Mouse (Mus musculus) embryonic facial prominence, embryonic 13.5 days (tissue): ENCODE measurements around the gene Ethe1. TPM values are rescaled to one million over a fixed set of nuclear protein-coding genes. Genes with fewer than 3 reads are reported as not detected.

ENCODE experiments used
- ATAC-seq: fragments of 200-750 bp; cut with Nextera tagmentation; 2 replicates; pipeline ENCODE4 v1.8.0; 2017; ENCODE audit warnings: low read depth; ENCODE audit not compliant: insufficient number of reproducible peaks, insufficient read depth, low FRiP score, low TSS enrichment
- H3K27ac ChIP-seq: fragments of 300-500 bp; sonication (generic); 2 replicates; pipeline ENCODE4 v1.5.1; 2015; ENCODE audit warnings: moderate library complexity, mild to moderate bottlenecking, inconsistent platforms
- H3K27me3 ChIP-seq: fragments of 300-500 bp; sonication (generic); 2 replicates; pipeline ENCODE4 v1.6.1; 2015; ENCODE audit warnings: mild to moderate bottlenecking, inconsistent platforms
- H3K36me3 ChIP-seq: fragments of 300-500 bp; sonication (generic); 2 replicates; pipeline ENCODE4 v1.6.1; 2015; ENCODE audit warnings: mild to moderate bottlenecking, inconsistent platforms
- H3K4me1 ChIP-seq: fragments of 300-500 bp; sonication (generic); 2 replicates; pipeline ENCODE4 v1.6.1; 2015; ENCODE audit warnings: inconsistent platforms
- H3K4me2 ChIP-seq: fragments of 300-500 bp; sonication (generic); 2 replicates; pipeline ENCODE4 v1.6.1; 2015; ENCODE audit warnings: moderate library complexity, mild to moderate bottlenecking, inconsistent platforms
- H3K4me3 ChIP-seq: fragments of 300-500 bp; sonication (generic); 2 replicates; pipeline ENCODE4 v1.5.1; 2015; ENCODE audit warnings: mild to moderate bottlenecking, inconsistent platforms
- H3K9ac ChIP-seq: fragments of 300-500 bp; sonication (generic); 2 replicates; pipeline ENCODE4 v1.6.1; 2015; ENCODE audit warnings: mild to moderate bottlenecking, inconsistent platforms
- H3K9me3 ChIP-seq: fragments of 300-500 bp; sonication (generic); 2 replicates; pipeline ENCODE4 v1.6.1; 2016; ENCODE audit warnings: inconsistent platforms
- WGBS: fragments of 180-500 bp; shearing (Covaris S2); methylation state at CpG from one replicate; pipeline ENCODE4 v1.1.7; 2015; ENCODE audit warnings: mixed read lengths; 5-methylcytosine and 5-hydroxymethylcytosine counted together
- polyA plus RNA-seq: library from polyadenylated mRNA; unstranded; fragments of >200 nt; fragmentation: Nextera tagmentation; extraction: Ambion mirVana; gene quantifications from 2 replicates; pipeline ENCODE4 v1.2.1, GENCODE M21; 2015

Gene Ethe1
- polyA plus RNA-seq, 1 experiment from 2014 or later: 26.0 TPM

DNA sequence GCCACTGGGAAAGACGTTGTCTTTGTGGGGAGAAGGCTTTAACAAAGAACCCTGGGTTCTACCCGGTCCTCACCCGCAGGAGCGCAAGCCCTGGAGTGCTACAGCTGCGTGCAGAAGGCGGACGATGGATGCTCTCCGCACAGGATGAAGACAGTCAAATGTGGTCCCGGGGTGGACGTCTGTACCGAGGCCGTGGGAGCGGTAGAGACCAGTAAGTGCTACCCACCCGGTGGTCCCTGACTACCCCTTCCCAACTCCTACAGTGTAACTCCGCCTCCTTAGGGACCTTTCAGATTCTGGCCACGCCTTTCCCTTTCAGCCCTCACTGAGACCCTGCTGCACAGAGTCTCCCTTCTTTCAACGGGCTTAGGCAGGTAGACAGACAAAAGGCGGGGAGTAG is 49.7 kb downstream of the Ethe1 start:
- under 1% methylated on average over 18 of the region's 18 CpGs for WGBS
- peak overlapping the region; percentile 82 for H3K4me2 ChIP-seq
- 0 out of 2 replicates have a peak, but pooled peaks have one; percentile 27 for ATAC-seq
- H3K4me1 ChIP-seq: peaks cover 22% of the 10 kb centered on the region
- no peak overlapping the region; the same call in 1 of the 2 replicates for H3K27ac ChIP-seq
- H3K36me3 ChIP-seq: no peaks in the 10 kb centered on the region
- peak overlapping the region; percentile 58; the same call in 1 of the 2 replicates for H3K9ac ChIP-seq
- H3K27me3 ChIP-seq: peaks cover 66% of the 10 kb centered on the region
- H3K4me3 ChIP-seq: peak overlapping the region; percentile 48
- no peaks in the 10 kb centered on the region for H3K9me3 ChIP-seq

DNA sequence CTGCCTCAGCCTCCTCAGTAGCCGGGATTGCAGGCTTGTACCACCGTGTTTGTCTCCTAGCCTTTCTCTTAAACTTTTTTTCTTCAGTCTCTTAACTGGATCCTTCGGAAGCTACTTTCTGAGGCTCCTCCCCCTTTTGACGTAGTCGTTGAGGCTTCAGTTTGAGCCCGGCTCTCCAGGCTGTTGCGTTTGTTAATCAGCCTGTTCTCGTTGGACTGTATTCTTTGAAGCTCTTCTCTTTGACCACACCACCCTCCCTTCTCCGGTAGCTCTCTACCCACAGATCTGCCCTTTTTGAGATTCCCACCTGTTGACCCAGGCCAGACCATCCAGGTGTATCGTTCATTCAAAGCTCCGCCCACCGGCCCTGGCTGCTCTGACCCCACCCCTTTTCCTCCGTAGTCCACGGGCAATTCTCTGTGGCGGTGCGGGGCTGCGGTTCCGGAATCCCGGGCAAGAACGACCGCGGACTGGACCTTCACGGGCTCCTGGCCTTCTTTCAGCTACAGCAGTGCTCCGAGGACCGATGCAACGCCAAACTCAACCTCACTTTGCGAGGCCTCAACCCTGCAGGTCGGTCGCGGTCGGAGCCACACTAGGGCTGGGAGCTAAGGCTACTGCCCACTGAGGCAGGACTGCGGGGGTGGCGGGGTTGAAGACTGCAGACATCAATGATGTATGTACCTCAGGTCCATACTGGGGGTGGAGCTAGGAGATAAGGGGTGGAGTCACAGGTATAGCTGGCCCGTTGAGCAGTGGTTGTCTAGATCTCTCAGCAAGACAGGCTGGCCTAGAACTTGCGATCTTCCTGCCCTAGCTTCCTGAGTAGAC is 50.9 kb downstream of the Ethe1 start:
- Histone ChIP-seq H3K9ac (peak overlapping the region; percentile 63), H3K27me3 (peaks cover 66% of the 10 kb centered on the region), H3K36me3 (no peaks in the 10 kb centered on the region), H3K9me3 (no peaks in the 10 kb centered on the region), H3K4me3 (peak overlapping the region; percentile 48), H3K4me2 (peak overlapping the region; percentile 82), H3K27ac (0 out of 2 replicates have a peak overlapping the region, but pooled peaks have one; percentile 13), H3K4me1 (peaks cover 22% of the 10 kb centered on the region)
- no peak for ATAC-seq
- 3% methylated on average over 35 of the region's 35 CpGs for WGBS

DNA sequence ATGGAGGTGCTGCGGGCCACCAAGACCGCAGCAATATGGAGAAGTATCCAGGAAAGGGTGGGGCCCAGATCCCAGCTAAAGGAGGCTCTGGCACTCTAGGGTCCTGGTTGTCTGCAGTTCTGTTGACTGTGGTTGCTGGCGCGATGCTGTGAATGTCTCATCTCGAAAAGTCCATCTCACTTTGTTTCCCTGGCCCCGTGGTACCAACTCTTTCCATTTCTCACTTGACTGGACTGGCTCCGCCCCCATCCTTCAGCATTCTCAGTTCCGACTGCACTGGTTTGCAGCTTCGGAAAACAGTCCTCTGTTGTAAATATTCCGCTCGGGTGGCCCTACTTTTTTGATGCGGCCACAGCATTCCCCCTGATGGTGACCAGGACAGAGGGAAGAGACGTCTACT is 53.1 kb downstream of the Ethe1 start:
- 67% methylated on average over 13 of the region's 13 CpGs for WGBS
- Histone ChIP-seq H3K9ac (no peak overlapping the region), H3K4me2 (no peak overlapping the region), H3K9me3 (no peaks in the 10 kb centered on the region), H3K4me1 (peaks cover 22% of the 10 kb centered on the region), H3K27ac (no peak overlapping the region), H3K4me3 (no peak overlapping the region), H3K27me3 (peaks cover 62% of the 10 kb centered on the region), H3K36me3 (no peaks in the 10 kb centered on the region)
- ATAC-seq: no peak

DNA sequence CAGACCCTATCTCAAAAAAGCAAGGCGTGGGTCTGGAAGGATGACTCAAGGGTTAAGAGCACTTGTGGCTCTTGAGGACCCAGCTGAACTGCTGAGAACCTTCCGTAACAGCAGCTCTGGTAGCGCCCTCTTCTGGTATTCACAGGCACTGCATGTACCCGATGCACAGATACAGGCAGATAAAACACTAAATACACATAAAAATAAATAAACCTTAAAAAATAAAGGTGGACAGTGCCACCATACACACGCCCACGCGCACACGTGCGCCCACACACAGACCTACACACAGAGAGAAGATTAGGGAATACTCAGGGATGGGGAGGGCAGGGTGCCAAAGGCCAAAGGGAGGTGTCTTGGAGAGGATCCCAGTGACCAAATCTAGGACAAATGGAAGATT is 55.1 kb downstream of the Ethe1 start:
- WGBS: 6% methylated on average over 9 of the region's 9 CpGs
- H3K27ac ChIP-seq: no peak overlapping the region
- peaks cover 10% of the 10 kb centered on the region for H3K4me1 ChIP-seq
- H3K36me3 ChIP-seq: no peaks in the 10 kb centered on the region
- H3K27me3 ChIP-seq: peaks cover 42% of the 10 kb centered on the region
- H3K4me2 ChIP-seq: no peak overlapping the region
- H3K9ac ChIP-seq: no peak overlapping the region
- no peaks in the 10 kb centered on the region for H3K9me3 ChIP-seq
- no peak for ATAC-seq
- no peak overlapping the region for H3K4me3 ChIP-seq

DNA sequence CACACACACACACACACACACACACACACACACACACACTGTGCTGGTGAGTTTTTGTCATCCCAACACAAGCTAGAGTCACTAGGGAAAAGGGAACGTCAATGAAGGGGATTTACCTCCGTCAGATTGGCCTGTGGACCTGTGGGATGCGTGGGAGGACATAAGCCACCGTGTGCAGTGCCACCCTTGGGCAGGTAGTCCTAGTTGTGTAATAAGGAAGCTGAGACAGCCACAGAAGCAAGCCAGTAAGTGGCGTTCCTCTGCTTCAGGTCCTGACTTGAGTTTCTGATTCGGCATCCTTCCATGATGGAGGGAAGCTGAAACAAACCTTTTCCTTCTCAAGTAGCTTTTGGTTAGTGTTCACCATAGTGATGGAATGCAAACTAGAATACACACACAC is 57.1 kb downstream of the Ethe1 start:
- 81% methylated on average over 6 of the region's 6 CpGs for WGBS

DNA sequence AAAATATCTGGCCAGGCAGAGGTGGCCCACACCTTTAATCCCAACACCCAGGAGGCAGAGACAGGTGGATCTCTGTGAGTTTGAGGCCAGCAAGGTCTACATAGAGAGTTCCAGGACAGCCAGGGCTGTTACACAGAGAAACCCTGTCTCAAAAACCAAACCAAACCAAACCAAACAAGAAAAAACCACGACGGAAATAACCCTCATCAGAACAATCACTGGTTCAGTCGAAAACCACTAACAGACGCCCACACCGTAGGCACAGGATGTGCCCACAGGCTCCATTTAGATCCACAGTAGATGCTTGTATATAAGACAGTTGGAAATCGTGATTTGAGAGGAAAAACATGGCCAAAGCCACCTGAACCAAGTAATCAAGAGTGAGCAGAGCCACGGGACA is 57.7 kb downstream of the Ethe1 start:
- no peak overlapping the region for H3K4me2 ChIP-seq
- peaks cover 17% of the 10 kb centered on the region for H3K27me3 ChIP-seq
- no peaks in the 10 kb centered on the region for H3K9me3 ChIP-seq
- ATAC-seq: no peak
- H3K36me3 ChIP-seq: no peaks in the 10 kb centered on the region
- H3K27ac ChIP-seq: no peak overlapping the region
- H3K4me1 ChIP-seq: no peaks in the 10 kb centered on the region
- no peak overlapping the region for H3K4me3 ChIP-seq
- WGBS: 60% methylated on average over 7 of the region's 7 CpGs
- H3K9ac ChIP-seq: no peak overlapping the region

More for the DNA sequence above, 57.1 kb downstream of the Ethe1 start:
- no peak overlapping the region for H3K9ac ChIP-seq
- no peak overlapping the region for H3K4me2 ChIP-seq
- no peak for ATAC-seq
- no peaks in the 10 kb centered on the region for H3K4me1 ChIP-seq
- H3K4me3 ChIP-seq: no peak overlapping the region
- no peaks in the 10 kb centered on the region for H3K36me3 ChIP-seq
- H3K9me3 ChIP-seq: no peaks in the 10 kb centered on the region
- peaks cover 22% of the 10 kb centered on the region for H3K27me3 ChIP-seq
- no peak overlapping the region for H3K27ac ChIP-seq

DNA sequence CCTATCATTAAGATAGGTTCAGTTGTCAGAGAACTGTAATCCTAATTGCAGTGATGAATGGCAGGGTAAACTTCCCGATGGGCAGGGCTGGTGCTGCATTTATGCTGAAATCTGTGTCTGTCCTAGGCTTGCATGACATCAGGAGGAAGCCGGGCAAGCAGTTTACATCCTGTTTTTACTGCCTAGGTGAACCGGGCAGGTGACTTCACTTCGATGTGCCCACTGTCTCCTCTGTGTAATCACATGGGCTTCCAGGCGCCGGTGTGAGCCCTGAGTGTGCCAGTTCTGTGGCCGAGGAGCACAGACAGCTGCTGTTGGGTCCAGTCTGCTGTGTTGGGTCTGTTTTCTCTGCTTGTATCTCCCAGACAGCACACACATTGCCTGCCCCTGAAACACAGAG is 59.1 kb downstream of the Ethe1 start:
- Histone ChIP-seq H3K27me3 (0 out of 2 replicates have a peak, but pooled peaks cover 4% of the 10 kb centered on the region), H3K4me1 (no peaks in the 10 kb centered on the region), H3K36me3 (no peaks in the 10 kb centered on the region), H3K9me3 (no peaks in the 10 kb centered on the region), H3K4me3 (no peak overlapping the region), H3K9ac (no peak overlapping the region), H3K4me2 (no peak overlapping the region), H3K27ac (no peak overlapping the region)
- WGBS: 76% methylated on average over 7 of the region's 7 CpGs
- no peak for ATAC-seq

DNA sequence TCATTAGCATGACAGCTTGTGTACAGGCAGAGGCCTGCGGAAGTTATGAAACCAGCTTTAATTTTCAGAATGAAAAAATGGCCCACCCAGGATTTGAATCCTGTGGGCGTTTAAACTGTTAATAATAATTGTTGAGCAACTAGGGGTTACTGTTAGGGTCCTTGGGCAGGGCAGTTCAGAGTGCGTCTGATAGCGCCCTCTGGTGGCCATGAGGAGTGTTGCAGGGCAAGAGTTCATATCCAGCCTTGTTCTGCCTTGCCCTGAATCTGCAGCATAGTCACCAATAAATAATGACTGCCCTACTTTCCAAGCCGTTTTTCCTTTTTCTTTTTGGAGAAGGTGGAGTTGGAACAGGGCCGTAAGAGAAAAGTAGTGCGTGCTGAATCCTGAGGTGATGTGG is 66.3 kb downstream of the Ethe1 start:
- no peak overlapping the region for H3K4me2 ChIP-seq
- H3K36me3 ChIP-seq: no peaks in the 10 kb centered on the region
- no peak overlapping the region for H3K4me3 ChIP-seq
- H3K27ac ChIP-seq: no peak overlapping the region
- no peaks in the 10 kb centered on the region for H3K4me1 ChIP-seq
- H3K9me3 ChIP-seq: no peaks in the 10 kb centered on the region
- 27% methylated on average over 7 of the region's 7 CpGs for WGBS
- no peak overlapping the region for H3K9ac ChIP-seq
- H3K27me3 ChIP-seq: no peaks in the 10 kb centered on the region
- no peak for ATAC-seq

Other genes with a start within 250 kb of the Ethe1 start
- 0.45 and 0.91 TPM in 2 replicates for gene Lypd5, start 238.3 kb upstream of the Ethe1 start, polyA plus RNA-seq
- gene Kcnn4, start 217.3 kb upstream of the Ethe1 start, polyA plus RNA-seq: 1.9 and 2.1 TPM in 2 replicates
- gene Smg9, start 187.9 kb upstream of the Ethe1 start, polyA plus RNA-seq: 21.6 and 27.0 TPM in 2 replicates
- gene Irgc1, start 135.2 kb upstream of the Ethe1 start, polyA plus RNA-seq: not detected in 2 replicates
- 2.6 and 3.8 TPM in 2 replicates for gene Plaur, start 125.1 kb upstream of the Ethe1 start, polyA plus RNA-seq
- gene Cadm4, start 105.5 kb upstream of the Ethe1 start, polyA plus RNA-seq: 6.7 and 7.9 TPM in 2 replicates
- 95.8 and 96.3 TPM in 2 replicates for gene Zfp428, start 80.5 kb upstream of the Ethe1 start, polyA plus RNA-seq
- gene AC161166.1, start 75.1 kb upstream of the Ethe1 start, polyA plus RNA-seq: 0.53 and 0.89 TPM in 2 replicates
- gene Irgq, start 56.9 kb upstream of the Ethe1 start, polyA plus RNA-seq: 9.6 and 10.2 TPM in 2 replicates
- gene Pinlyp, start 41.4 kb upstream of the Ethe1 start, polyA plus RNA-seq: 0.42 TPM in 1 of 2 replicates, not detected in the other
- gene Xrcc1, start 41.3 kb upstream of the Ethe1 start, polyA plus RNA-seq: 127 and 147 TPM in 2 replicates
- 7.0 and 7.3 TPM in 2 replicates for gene Zfp575, start 98 bp downstream of the Ethe1 start, polyA plus RNA-seq
- 0.37 and 0.65 TPM in 2 replicates for gene Phldb3, start 23.2 kb downstream of the Ethe1 start, polyA plus RNA-seq
- gene Lypd3, start 49.0 kb downstream of the Ethe1 start, polyA plus RNA-seq: 13.7 and 16.0 TPM in 2 replicates
- not detected in 2 replicates for gene Tex101, start 89.1 kb downstream of the Ethe1 start, polyA plus RNA-seq
- gene BC049730, start 121.7 kb downstream of the Ethe1 start, polyA plus RNA-seq: not detected in 2 replicates
- not detected in 2 replicates for gene Gm4763, start 139.4 kb downstream of the Ethe1 start, polyA plus RNA-seq
- gene Cd177, start 172.8 kb downstream of the Ethe1 start, polyA plus RNA-seq: 0.35 and 0.77 TPM in 2 replicates
- gene Ceacam10, start 189.7 kb downstream of the Ethe1 start, polyA plus RNA-seq: 0.56 and 0.74 TPM in 2 replicates